In the genomic region with DNA sequence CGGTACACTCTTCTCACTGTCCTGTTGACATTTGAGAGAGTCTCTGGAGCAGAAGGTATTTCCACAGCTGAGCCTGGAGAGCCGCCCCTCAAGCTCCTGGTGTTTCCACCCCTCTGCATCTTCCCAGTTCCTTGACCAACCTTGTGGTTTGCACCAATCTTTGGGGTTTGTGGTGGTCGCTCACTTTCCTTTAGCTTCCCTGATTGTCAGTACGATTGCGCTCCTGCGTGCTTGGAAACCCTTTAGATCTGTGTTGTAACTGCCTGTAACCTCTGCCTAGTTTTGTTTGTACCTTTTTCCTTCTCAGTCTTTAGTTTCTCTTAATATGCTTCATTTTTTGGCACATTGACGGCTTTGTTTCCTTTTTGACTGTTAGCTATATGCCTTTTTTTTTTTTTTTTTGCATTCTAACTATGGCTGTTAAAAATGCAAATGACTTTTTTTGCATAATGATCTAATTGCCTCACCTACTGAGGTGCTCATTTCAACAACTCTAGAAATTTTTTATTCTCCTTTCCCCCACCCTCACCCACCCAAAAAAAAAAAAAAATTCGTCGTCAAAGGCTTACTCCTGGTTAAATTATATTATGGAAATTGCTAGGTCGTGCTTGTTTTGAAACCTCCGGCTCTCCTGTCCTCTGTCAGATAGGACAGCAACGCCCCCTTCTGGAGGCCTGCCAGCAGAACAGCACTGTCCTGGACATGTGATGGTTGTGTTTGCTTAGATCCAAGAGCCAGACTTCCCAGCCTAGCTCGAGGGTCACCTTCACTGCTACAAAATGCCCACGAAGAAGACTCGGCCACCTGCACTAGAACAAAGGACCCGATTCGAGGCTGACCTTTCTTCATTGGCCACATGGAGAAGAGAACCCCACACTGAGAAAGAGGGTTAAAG, we compare ENCODE assay signal across 9 mouse cellular contexts. TPM values are rescaled to one million over a fixed set of nuclear protein-coding genes. Genes with fewer than 3 reads are reported as not detected.
DNase-seq lines count a peak whose midpoint lies in the region; ATAC-seq lines count a peak whose summit lies in the region.
"Had no signal": no experiment of that assay in that cellular context is flagged by ENCODE, and none has a peak within 500 bp of the region (broad histone marks: within the 10 kb centered on the region; RNA-seq: fewer than 3 reads in every experiment).

No protein-coding gene starts in this region.

- no peaks in the 10 kb centered on the region for H3K36me3 ChIP-seq in intestine, embryonic 14.5 days (ENCODE audit: control insufficient read depth, insufficient read depth, low read length)
- no peaks in the 10 kb centered on the region for H3K36me3 ChIP-seq in liver, embryonic 13.5 days
- H3K36me3 ChIP-seq: embryonic facial prominence, embryonic 13.5 days had no signal

- H3K4me1 ChIP-seq in intestine, embryonic 14.5 days (replicated peaks; ENCODE audit: control insufficient read depth, insufficient read depth, low read length): peaks cover 9% of the 10 kb centered on the region
- H3K4me1 ChIP-seq in liver, embryonic 13.5 days (replicated peaks): peaks cover 17% of the 10 kb centered on the region; the same call in 1 of the 2 replicates

- WGBS in intestine, embryonic 14.5 days: 47% methylated on average over 17 of the region's 17 CpGs
- 24% methylated on average over 17 of the region's 17 CpGs for WGBS in liver, embryonic 13.5 days (ENCODE audit: insufficient replicate concordance)

- H3K9ac ChIP-seq in intestine, embryonic 14.5 days (ENCODE audit: low read length): no peak overlapping the region
- H3K9ac ChIP-seq in liver, embryonic 13.5 days: no peak overlapping the region
- H3K9ac ChIP-seq: embryonic facial prominence, embryonic 13.5 days had no signal

- 0 out of 2 replicates have a peak, but pooled peaks have one; percentile 51 for ATAC-seq in intestine, embryonic 14.5 days (replicated peaks; ENCODE audit: low FRiP score, low TSS enrichment, low read depth)
- peak; percentile 69 for ATAC-seq in liver, embryonic 13.5 days (ENCODE audit: low read depth)

- H3K4me3 ChIP-seq in intestine, embryonic 14.5 days (ENCODE audit: low read depth, low read length): no peak overlapping the region
- H3K4me3 ChIP-seq in liver, embryonic 13.5 days (replicated peaks): no peak overlapping the region
- H3K4me3 ChIP-seq: embryonic facial prominence, embryonic 13.5 days had no signal

- no peak overlapping the region for H3K27ac ChIP-seq in intestine, embryonic 14.5 days (ENCODE audit: low read depth)
- no peak overlapping the region for H3K27ac ChIP-seq in liver, embryonic 13.5 days
- H3K27ac ChIP-seq: embryonic facial prominence, embryonic 13.5 days had no signal

- DNase-seq in left cerebral cortex, adult 11 months (ENCODE audit: low spot score): peak; percentile 40
- no peak for DNase-seq in left cerebral cortex, adult 8-10 months (ENCODE audit: low spot score in 2 of 2)
- peak; percentile 59 for DNase-seq in c-Kit-positive CD71-positive TER-119-negative erythroid progenitor cells, embryonic 14.5 days (ENCODE audit: low read depth)
- peak; percentile 25 to 42 for DNase-seq in frontal cortex, postnatal 14 days (ENCODE audit: low spot score in 2 of 2)
- peak; percentile 80 for DNase-seq in intestine, embryonic 14.5 days (ENCODE audit: low spot score)
- DNase-seq in liver, embryonic 13.5 days: peak; percentile 60
- DNase-seq in ovary, postnatal 14 days (ENCODE audit: low spot score): peak; percentile 56
- DNase-seq in thymus, postnatal 25 days: peak; percentile 92

- H3K9me3 ChIP-seq in intestine, embryonic 14.5 days (ENCODE audit: control insufficient read depth, low read length): no peaks in the 10 kb centered on the region
- no peaks in the 10 kb centered on the region for H3K9me3 ChIP-seq in liver, embryonic 13.5 days (replicated peaks)
- H3K9me3 ChIP-seq: embryonic facial prominence, embryonic 13.5 days had no signal

- no peak overlapping the region for H3K4me2 ChIP-seq in intestine, embryonic 14.5 days (ENCODE audit: low read length)
- peak overlapping the region; percentile 19 for H3K4me2 ChIP-seq in liver, embryonic 13.5 days
- H3K4me2 ChIP-seq: embryonic facial prominence, embryonic 13.5 days had no signal

- no peaks in the 10 kb centered on the region for H3K27me3 ChIP-seq in intestine, embryonic 14.5 days (replicated peaks; ENCODE audit: control insufficient read depth, insufficient read depth, low read length)
- 0 out of 2 replicates have a peak, but pooled peaks cover 3% of the 10 kb centered on the region for H3K27me3 ChIP-seq in liver, embryonic 13.5 days

RNA-seq across cellular contexts. Expression of a gene that starts 57.5 kb away (rescaled TPM):
- total RNA-seq in left cerebral cortex, adult 8-10 months (2022): 10 to 100 TPM; 56.0 to 60.9 (median 58.8) TPM
- polyA plus RNA-seq in intestine, embryonic 14.5 days (2014; fragmentation: Nextera tagmentation; extraction: Ambion mirVana): 58.4 and 59.1 TPM in 2 replicates
- 25.0 and 32.0 TPM in 2 replicates for polyA plus RNA-seq in liver, embryonic 13.5 days (2015; fragmentation: Nextera tagmentation; extraction: Ambion mirVana)

Comparison
In these comparisons a context has a peak if more than half of its experiments do, and no peak if none do; other contexts are left out.
1. DNase-seq: peak in left cerebral cortex, adult 11 months (single experiment), c-Kit-positive CD71-positive TER-119-negative erythroid progenitor cells, embryonic 14.5 days (single experiment), frontal cortex, postnatal 14 days (2 of 2), intestine, embryonic 14.5 days (single experiment), liver, embryonic 13.5 days (single experiment), ovary, postnatal 14 days (single experiment) and thymus, postnatal 25 days (single experiment); none in left cerebral cortex, adult 8-10 months (0 of 2).